8 mouse cellular contexts compared by ENCODE assay signal in genomic region chr12:112941776-112942713, GRCm38 (mm10). TPM values are rescaled to one million over a fixed set of nuclear protein-coding genes. Genes with fewer than 3 reads are reported as not detected.
DNase-seq lines count a peak whose midpoint lies in the region.

TSS of gene Nudt14 (minus strand) at chr12:112942124.

- 3% methylated on average over 58 of the region's 58 CpGs for WGBS in hindbrain, embryonic 10.5 days

- peak within 1 kb of the TSS; percentile 85 for H3K4me3 ChIP-seq in hindbrain, embryonic 10.5 days

- DNase-seq in MEL-GATA-1-ER (ENCODE audit: extremely low read depth, low read depth) = peak; percentile 89
- DNase-seq in cerebellum, adult 18-20 months = peak; percentile 69 to 78
- peak; percentile 55 for DNase-seq in forelimb bud, embryonic 11.5 days (ENCODE audit: low read depth, low spot score)
- DNase-seq in hindbrain, embryonic 10.5 days (ENCODE audit: low spot score) = peak; percentile 85
- peak; percentile 70 to 77 for DNase-seq in layer of hippocampus, postnatal 10 days (ENCODE audit: low spot score in 2 of 2)
- peak; percentile 80 for DNase-seq in lung, postnatal 25 days (ENCODE audit: low spot score)
- DNase-seq in retina, adult 2 months (ENCODE audit: low read depth, low spot score) = peak; percentile 64
- DNase-seq in thymus, postnatal 36 days = peak; percentile 75 to 79

- H3K36me3 ChIP-seq in hindbrain, embryonic 10.5 days = no peaks in the 10 kb centered on the region

- H3K27me3 ChIP-seq in hindbrain, embryonic 10.5 days (ENCODE audit: insufficient read depth, poor library complexity, severe bottlenecking) = peaks cover 9% of the 10 kb centered on the region; the same call in 1 of the 2 replicates

- peak within 1 kb of the TSS; percentile 97 for H3K27ac ChIP-seq in hindbrain, embryonic 10.5 days

- no peaks in the 10 kb centered on the region for H3K9me3 ChIP-seq in hindbrain, embryonic 10.5 days

- H3K4me1 ChIP-seq in hindbrain, embryonic 10.5 days (replicated peaks) = peaks cover 59% of the 10 kb centered on the region

RNA-seq across cellular contexts. Expression of gene Nudt14, which starts in this region (rescaled TPM):
- polyA plus RNA-seq in hindbrain, embryonic 10.5 days (2016; fragmentation: Nextera tagmentation; extraction: Ambion mirVana) = 79.5 and 83.0 TPM in 2 replicates
- 10 to 100 TPM; 11.6 to 13.8 TPM for total RNA-seq in layer of hippocampus, postnatal 10 days (2021)

Comparison
In these comparisons a context has a peak if more than half of its experiments do, and no peak if none do; other contexts are left out.
1. Peak in every context shown above with its lines: DNase-seq, H3K4me3 ChIP-seq and H3K27ac ChIP-seq.